Mouse (Mus musculus): ENCODE results near the gene Gm11549.

- TF ChIP-seq CTCF (IDR thresholded peaks at IDR 0.05; ENCODE audit: low read depth), result no peak
- TF ChIP-seq EP300 (IDR thresholded peaks at IDR 0.05; ENCODE audit: low read depth), result no peak
Measured at GRCm38 (mm10) chr3:36496273-36496672, 25.3 kb downstream of the Gm11549 start.
